Mouse (Mus musculus) fat pad, adult 2 months (tissue): ENCODE data around the gene Dand5.

Experiments used
- DNase-seq: peaks from one replicate; pipeline ENCODE4 v3.0.0-alpha.2; 2011; ENCODE audit warnings: low read depth, low spot score; ENCODE audit errors: extremely low read depth

The Dand5 gene

DNA sequence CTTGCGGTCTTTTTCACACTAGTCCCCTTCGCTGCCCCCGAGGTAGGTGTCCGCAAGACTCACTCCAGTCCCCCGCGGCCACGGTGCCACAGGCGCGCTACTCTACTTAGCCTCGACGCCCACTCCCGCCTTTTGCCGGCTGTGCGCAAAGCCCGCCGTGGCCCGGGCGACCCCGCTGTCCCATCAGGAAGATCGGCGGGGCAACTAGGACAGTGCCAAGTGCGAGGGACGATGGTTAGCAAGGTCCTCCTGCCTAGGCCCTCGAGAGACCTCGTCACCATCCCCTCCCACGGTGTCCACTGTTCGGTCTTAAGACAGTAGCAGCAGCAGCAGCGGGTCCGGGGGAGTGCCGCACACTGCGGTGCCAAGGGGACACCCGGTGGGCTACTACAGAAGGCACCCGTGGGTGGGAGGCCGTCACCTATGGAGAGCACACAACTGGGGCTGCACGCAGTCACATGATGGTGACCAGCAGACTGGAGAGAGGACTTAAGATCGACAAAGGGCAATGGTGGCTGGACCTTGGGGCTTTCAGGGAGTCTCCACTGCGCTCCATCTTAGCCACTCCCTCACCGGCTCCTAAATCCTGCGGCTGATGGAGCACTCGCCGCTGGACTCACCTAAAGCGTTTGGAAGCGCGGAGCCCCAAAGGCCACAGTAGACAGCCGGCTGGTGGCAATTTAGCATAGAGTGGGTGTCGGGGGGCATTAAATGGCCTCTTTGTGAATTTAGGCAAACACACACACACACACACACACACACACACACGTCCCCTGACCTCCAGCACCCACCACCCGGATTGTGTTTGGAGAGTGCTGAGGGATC, 37.7 kb downstream of the Dand5 start:
- no peak for DNase-seq

DNA sequence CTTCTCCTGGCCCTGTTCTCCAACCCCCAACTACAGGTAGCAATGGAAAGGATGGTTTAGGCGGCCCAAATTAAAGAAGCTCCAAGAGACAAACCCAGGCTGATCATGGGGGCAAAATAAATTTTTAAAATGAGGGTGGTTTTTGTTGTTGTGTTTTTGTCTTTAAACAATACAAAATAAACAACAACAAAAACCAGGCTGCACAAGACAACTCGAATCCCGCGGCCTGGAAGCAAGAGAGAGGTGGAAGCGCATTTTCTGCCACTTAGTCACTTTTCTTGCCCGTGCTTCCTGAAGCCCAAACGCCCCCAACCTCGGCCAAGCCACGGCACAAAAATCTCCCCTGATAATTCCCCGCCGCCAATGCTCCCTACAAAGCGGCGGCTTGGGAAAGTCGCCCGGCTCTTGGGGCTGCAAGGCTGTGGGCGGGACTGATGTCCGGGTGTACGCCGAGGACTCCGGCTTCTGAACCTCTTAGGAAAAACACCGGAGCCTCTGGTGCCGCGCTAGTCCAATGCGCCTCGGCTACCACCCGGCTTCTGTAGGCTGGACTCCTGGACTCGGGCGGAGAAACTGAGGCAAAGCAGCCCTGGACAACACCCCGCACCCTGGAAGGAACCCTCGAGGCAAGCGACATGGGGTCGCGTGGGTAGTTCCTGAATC, 38.6 kb downstream of the Dand5 start:
- DNase-seq, result no peak

DNA sequence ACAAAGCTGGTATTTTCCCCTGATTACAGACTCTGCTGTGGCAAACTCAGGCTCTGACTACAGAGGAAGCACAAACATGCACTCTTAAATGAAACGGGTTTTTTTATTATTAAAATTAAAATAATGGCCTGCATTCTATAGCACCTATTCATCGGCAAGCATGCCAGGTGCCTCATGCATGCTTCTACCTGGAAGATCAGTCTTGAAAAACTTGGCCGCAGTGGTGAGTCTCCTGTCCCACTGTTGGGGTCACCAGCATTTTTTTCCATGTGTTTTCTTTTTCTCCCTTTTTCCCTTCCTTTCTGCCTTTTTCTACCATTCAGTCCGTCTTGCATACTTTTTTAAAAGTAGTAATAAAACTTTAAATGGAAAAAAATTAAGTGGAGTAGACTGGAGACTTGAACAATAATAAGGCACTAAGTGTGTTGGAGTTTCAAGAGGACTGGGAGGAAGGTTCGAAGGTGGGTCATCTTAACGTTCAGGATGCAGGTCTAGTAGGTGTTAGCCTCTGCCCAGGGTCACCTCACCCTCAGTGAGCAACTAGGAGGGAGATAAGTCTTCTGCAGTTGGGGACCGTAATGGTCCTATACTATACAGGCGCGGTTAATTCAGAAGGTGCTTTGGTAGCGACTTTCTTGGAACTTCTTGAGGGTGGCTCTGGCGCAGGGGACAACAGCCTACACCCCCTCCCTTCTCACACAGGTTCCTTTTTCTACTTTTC, 39.3 kb downstream of the Dand5 start:
- no peak for DNase-seq

DNA sequence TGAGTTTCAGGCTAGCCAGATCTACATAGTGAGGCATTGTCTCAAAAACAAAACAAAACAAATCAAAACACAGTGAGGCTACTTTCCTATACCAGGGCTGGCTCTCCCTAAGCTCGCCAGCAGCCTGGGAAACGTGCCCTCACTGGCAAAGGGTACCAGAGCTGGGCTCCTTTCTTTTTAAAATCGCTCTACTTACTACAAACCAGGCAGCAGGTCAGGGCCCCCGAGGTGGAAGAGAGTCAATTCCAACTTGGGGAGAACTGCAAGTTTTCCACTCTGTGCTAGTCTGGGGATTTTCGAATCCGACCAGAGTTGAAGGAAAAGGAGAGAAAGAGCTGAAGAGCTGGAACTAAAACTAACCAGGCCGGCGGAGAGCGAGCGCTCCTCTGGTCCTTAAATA, 39.9 kb downstream of the Dand5 start:
- DNase-seq, result no peak

DNA sequence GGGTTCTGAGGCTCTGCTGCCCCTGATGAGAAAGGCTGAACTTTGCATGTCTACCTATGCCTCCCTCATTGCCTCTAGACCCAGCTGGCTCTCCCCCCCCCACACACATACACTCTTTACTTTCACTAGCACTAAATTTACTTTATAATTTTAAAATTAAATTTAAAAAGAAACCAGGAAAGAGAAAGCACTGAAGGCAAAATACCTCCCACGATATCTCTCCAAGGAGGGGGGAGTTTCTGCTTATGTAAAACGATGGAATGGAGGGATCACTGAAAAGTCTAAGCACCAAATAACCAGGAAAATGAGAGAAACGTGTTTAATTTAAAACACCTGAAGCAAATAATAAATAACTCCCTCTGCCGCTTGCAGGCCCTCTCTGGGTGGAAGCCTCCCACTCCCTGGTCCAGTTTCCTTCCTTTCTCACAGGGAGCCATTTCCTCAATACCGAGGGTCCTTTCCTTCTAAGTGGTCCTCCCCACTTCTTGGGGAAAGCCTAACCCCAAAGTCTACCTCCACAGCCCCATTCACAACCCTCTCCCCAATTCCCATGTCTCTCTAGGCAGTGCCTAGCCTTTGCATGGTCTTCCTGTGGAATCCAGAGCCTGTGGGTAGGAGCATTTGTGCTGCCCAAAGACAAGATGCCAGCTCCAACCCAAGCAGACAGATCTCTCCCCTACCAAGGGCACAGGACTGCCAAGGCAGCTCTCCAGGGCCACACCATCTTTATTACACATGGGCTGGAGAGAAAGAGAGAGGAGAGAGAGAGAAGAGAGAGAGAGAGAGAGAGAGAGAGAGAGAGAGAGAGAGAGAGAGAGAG, 40.7 kb downstream of the Dand5 start:
- DNase-seq, result no peak

DNA sequence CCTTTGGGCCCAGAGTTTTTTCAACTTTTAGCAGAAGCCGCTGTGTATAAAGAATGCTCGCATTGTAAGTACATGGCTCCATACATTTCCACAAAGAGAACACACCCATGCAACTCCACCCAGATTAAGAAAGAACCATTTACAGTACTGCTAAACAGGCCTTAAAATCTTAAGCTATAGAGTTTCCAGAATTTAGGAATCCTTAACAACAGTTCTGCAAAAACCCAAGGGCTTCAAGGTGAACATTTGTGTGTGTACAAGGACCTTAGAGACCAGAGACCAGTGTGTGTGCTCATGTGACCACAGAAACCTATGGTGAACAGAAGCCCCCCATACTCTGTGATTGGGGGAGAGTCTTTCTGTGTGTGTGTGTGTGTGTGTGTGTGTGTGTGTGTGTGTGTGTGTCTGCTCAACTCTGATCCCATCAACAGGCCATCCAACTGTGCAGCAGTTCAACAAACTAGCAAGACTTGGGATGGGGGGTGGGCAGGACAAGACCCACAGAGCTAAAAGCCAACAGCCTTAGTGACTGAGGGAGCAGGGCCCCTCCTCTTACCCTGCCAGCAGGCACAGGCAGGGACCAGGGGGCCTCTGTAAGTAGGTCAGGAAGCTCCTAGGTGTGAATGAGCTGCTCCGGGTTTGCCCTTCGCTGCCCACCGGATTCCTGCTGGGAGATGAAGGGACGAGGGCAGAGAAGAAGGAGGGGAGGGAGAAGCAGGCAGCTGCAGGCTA, 41.5 kb downstream of the Dand5 start:
- no peak for DNase-seq

DNA sequence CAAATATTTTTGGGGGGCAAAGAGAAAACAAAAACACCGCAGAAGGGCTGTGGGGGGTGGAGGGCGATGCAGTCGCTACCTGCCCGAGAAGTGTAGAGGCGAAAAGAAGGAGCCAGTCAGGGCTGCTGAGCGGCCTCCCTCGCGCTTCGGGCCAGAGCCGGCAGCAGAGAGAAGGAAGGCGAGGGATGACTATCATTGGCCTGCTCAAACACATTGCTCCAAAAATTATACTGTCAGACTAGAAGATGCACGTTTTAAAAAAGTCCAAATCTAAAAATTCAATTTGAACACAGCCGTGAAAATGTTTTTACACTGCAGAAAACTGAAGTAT, 42.4 kb downstream of the Dand5 start:
- DNase-seq, result no peak

DNA sequence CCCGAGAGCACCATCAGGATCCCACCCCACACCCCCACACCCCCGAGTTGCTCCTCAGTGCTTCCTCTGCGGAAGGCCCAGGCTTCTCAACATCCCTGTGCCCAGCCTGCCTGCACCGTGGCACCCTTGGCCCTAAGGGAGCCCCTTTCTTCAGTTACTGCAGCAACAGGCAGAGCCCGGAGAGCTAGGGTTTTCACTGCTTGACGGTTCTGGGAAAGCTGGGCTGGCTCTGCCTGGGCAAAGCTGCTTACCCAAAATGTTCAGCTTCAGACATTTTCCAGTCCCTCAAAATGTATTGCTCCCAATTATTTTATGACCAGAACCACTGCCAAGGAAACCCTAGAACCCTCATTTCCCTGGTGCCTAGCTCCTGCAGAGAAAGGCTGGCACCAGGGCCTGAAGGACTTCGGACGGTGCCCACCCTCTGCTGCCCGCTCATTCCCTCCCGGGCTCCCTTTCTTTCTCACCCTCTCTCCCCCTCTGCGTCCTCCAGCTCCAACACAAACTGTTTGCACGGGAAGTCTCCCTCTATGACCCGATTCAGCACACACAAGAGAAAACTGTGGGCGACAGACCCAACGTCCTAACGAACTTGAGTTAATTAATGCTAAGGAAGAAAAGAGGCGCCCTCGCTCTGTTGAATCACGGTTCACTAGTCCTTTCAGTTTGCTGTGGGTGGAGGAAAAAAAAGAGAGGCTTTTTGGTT, 43.0 kb downstream of the Dand5 start:
- no peak for DNase-seq

DNA sequence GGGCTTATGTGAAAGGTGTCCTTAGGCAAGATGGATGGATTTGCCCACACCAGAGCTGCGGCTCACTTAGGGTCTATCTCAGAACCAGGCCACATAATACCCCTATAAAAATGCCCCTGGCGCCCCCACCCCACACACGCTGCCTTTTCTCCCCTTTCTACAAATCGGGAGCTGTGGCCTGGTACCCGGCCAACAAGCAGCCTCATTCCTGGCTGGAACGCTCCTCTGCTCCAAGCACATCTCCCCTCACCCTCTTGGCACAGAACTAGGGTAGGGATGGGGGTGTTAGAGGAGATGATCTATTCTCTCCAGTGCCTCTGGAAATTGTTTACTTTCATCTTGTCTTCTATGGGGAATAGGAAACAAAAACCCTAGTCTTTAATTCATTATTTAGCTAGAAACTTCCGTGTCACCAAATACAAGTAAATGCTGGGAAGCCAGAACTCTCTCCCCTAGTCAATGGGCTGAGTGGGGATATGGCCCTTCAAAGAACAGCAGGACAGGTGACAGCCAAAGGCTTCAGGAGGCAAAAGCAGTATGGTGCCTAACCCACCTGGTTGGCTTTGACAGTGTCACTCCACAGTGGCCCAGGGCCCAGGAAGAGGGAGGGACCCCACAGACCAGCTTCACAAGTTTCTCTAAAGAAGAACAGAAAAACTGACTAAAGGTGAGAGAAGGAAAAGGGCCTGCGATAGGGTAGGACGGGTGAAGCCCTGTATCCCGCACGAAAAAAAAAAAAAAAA, 43.8 kb downstream of the Dand5 start:
- DNase-seq, result no peak

DNA sequence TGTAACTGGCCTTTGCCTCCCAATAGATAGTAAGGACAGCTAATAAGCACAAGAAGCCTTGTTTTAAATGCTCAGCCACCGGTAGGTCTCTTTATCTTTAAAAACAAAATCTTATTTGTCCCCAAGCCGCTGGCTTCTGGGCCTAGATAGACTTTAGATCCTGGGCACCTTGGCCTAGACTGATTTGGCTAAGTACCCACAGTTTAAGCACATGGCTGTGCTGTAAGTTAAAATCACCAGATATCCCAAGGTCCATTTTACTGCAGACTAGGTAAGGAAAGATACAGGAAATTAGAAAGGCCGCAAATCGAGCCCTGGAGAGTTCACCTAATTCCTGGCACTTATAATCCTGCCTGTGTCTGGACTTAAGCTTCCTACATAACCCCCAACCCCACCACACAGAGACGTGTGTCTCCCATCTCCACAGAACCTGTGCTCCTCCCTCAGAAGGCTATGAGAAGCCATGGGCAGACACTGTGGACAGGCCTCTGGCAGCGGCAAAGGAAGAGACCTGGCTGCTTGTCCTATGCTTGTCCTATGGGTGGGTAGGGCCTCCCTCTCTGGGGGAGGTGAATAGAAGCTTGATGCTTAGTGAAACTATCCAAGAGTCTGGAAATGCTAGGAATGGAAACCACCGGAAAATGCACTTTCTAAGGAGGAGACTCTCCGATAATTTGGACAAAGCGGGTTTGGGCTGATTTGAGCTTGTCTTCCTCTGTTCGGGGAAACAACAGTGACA, 44.6 kb downstream of the Dand5 start:
- DNase-seq, result no peak

DNA sequence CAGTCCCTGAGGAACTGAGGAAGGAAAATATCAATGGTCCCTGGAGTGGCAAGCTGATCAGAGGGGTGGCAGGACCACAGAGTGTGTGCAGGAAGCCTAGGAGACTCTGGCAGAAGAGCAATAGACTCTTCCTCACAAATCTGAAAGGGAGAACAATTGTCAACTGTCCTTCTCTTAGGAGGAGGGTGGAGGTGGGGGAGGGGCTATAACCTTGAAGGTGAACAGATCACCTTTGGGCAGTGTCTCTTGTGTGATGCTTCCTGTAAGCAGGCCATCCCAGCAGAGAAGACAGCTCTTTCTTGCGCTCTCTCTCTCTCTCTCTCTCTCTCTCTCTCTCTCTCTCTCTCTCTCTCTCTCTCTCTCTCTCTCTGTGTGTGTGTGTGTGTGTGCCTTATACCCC, 46.1 kb downstream of the Dand5 start:
- no peak for DNase-seq

DNA sequence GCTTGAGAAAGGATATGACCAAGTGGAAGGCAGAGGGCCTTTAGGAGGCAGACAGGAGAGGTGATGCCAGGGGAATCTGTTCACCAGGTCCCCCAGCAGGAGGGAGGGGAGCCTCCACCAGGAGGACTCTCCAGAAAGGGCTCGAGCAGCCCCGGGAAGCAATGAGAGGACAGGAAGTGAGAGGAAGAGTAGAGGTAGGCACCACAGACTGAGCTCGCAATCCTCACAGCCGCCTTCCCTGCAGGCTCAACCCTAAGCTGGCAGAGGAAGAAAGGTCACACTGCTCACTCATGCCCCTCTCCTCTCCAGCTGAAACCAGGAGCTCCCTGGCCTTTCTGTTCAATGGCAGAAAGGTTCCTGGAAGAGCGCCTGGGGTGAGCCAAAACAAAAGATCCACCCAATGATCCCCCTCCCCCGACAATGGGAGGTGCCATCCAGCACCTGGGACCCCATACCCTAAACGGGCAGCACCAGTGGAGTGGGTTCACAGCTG, 47.0 kb downstream of the Dand5 start:
- DNase-seq, result no peak

DNA sequence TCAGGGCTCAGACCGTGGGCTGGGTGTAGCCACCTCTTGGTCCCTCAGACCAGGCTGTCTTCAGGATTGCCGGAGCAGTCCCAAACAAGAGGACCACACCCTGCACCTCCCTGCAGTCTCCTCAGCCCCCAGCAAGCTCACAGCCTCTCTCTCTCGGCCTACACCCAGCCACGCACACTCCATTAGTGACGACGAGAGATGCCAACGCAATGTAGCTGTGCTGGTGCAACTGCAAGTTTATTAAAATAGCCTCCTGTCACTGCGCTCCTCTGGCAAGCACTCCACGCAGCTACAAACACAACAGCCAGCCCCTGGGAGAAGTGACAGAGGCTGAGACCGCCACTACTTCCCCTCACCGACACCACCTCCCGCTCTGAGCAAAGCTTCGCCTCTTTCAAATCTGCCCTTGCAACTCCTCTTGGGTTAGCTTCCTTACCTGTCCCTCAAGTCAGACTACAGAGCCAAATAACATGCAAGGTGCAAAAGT, 47.5 kb downstream of the Dand5 start:
- DNase-seq, result no peak

DNA sequence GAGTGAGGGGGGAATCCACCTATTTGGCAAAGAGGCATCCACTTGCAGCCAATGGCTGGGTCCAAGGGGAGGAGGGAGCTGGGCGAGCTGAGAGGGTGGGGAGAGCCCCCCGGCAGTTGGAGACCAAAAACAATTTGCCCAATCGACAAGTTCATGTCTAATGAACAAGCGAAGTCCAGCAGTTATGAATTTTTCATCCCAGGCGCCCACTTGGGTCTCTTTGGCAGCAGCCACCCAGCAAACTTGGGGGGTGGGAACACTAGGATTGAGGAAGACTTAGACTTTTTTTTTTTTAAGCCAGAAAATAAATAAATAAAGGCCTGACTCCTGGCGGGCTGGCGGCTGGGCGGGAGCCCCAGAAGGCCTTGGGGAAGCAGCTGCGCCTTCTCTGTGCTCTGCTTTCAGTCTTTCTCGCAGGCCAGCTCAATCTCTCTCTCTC, 48.1 kb downstream of the Dand5 start:
- no peak for DNase-seq

DNA sequence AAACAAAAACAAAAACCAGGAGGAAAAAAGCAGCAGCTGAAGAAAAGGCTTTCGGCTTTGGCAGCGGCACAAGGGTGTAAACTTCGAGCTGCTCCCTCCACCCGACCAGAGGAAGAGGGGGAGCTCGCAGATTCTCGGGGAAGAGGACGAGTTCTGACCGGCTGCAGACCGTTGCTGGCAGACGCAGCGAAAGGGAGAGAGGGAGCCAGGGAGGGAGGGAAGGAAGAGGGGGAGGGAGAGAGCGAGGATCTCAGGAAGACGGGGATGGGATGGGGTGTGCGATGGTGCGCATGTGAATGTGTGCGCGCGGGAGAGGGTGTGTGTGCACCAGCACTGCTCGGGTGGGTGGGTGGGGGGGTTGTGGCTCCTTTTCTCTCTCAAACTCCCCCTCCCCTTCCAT, 48.8 kb downstream of the Dand5 start:
- DNase-seq, result peak; percentile 68

DNA sequence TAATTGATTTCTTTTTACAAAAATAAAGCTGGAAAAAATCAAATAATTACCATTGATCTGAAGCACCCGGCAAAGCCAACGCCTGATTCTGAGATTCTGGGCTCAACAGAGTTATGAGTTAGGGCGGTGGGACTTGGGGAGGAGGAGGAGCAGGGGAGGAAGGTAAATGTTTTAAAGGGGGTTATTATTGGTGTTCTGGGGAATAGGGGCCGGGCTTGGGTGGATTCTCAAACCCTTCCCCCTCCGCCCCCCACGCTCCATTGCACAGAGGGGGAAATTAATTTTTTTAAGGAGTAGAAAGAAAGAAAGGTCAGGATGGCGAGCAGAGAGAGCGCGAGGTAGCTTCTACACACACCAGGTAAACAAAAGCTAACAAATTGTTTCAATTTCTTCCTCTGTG, 49.3 kb downstream of the Dand5 start:
- no peak for DNase-seq

DNA sequence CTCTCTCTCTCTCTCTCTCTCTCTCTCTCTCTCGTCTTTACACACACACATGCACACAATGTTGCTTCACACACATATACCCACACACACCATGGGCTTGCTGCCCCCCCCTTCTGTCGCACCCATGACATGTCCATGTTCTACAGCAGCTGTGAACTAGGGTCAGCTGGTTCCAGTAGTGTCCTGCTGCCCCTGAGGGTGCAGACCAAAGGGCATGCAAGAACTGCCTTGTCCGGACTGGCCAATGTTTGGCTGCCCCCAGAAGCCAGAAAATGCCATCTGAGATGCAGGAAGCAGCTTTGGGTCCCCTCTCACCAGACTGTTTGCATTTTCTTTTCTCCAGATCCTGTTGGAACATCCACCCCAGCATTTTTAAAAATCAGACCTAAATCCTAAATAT, 50.0 kb downstream of the Dand5 start:
- DNase-seq, result no peak

DNA sequence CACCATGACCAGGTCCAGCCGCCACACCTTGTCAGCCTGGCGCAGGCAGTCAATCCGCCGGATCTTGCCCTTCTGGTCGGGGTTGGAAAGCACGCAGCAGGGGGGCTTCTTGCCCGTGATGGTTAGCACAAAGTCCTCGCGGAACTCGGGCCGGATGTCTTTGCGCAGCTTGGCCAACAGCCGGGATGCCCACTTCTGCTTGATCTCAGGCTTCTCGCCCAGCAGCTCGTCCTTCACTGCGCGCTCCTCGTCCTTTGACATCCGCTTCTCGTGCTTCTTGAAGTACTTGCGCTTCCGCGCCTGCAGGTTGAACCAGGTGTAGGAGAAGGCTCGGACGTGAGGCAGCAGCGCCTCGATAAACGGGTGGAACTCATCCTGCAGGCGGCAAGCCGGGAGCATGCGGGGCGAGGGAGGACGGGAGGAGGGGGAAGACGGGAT, 50.7 kb downstream of the Dand5 start:
- no peak for DNase-seq
